Mouse (Mus musculus) embryonic facial prominence, embryonic 15.5 days (tissue): Measurements from ENCODE around the gene Irgq. TPM values are rescaled to one million over a fixed set of nuclear protein-coding genes. Genes with fewer than 3 reads are reported as not detected.
A peak's percentile ranks its signal among the peaks of the same experiment; 100 is the strongest.

Source experiments
- ATAC-seq: fragments of 200-750 bp; cut with Nextera tagmentation; 2 replicates; pipeline ENCODE4 v1.8.0; 2017; ENCODE audit warnings: low read depth, moderate TSS enrichment; ENCODE audit not compliant: insufficient number of reproducible peaks, low FRiP score, low TSS enrichment
- H3K27ac ChIP-seq: fragments of 300-500 bp; sonication (generic); replicated peaks from 2 replicates; pipeline ENCODE4 v1.5.1; 2015; ENCODE audit warnings: mild to moderate bottlenecking, inconsistent platforms
- H3K27me3 ChIP-seq: fragments of 300-500 bp; sonication (generic); 2 replicates; pipeline ENCODE4 v1.6.1; 2015; ENCODE audit warnings: inconsistent platforms
- H3K36me3 ChIP-seq: fragments of 300-500 bp; sonication (generic); 2 replicates; pipeline ENCODE4 v1.6.1; 2015; ENCODE audit warnings: mild to moderate bottlenecking, inconsistent platforms
- H3K4me1 ChIP-seq: fragments of 300-500 bp; sonication (generic); 2 replicates; pipeline ENCODE4 v1.6.1; 2015; ENCODE audit warnings: inconsistent platforms
- H3K4me2 ChIP-seq: fragments of 300-500 bp; sonication (generic); replicated peaks from 2 replicates; pipeline ENCODE4 v1.6.1; 2015; ENCODE audit warnings: mild to moderate bottlenecking, inconsistent platforms
- H3K4me3 ChIP-seq: fragments of 300-500 bp; sonication (generic); replicated peaks from 2 replicates; pipeline ENCODE4 v1.5.1; 2015; ENCODE audit warnings: mild to moderate bottlenecking, inconsistent platforms
- H3K9ac ChIP-seq: fragments of 300-500 bp; sonication (generic); 2 replicates; pipeline ENCODE4 v1.6.1; 2015; ENCODE audit warnings: inconsistent platforms
- H3K9me3 ChIP-seq: fragments of 300-500 bp; sonication (generic); replicated peaks from 2 replicates; pipeline ENCODE4 v1.6.1; 2016; ENCODE audit warnings: inconsistent platforms
- WGBS: fragments of 180-500 bp; shearing (Covaris S2); methylation state at CpG from one replicate; pipeline ENCODE4 v1.1.7; 2015; 5-methylcytosine and 5-hydroxymethylcytosine counted together
- polyA plus RNA-seq: library from polyadenylated mRNA; unstranded; fragments of >200 nt; fragmentation: Nextera tagmentation; extraction: Ambion mirVana; gene quantifications from 2 replicates; pipeline ENCODE4 v1.2.1, GENCODE M21; 2015

The Irgq gene
- polyA plus RNA-seq, 1 experiment from 2014 or later, result 11.2 TPM

DNA sequence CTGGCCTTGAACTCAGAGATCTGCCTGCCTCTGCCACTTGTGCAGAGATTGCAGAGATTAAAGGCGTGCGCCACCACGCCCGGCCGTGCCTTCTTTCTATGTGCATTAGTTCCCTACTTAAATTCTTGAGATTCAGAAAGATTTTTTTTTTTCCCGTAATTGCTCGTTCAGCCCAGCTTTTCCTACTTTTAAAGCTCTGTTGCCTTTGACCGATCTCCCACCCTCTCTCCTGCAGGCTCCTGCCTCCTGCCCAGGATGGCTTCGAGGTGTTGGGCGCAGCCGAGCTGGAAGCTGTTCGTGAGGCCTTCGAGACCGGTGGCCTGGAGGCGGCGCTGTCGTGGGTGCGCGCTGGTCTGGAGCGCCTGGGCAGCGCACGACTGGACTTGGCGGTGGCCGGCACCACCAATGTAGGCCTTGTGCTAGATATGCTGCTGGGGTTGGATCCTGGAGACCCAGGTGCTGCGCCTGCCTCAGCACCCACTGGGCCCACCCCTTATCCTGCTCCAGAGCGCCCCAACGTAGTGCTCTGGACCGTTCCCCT is 2.6 kb downstream of the Irgq start:
- ATAC-seq, result no peak
- no peak overlapping the region for H3K4me2 ChIP-seq
- WGBS, result 76% methylated on average over 28 of the region's 28 CpGs
- H3K4me3 ChIP-seq, result no peak overlapping the region
- peaks cover 38% of the 10 kb centered on the region for H3K36me3 ChIP-seq
- no peak overlapping the region for H3K27ac ChIP-seq
- H3K9ac ChIP-seq, result no peak overlapping the region
- peaks cover 36% of the 10 kb centered on the region for H3K4me1 ChIP-seq
- H3K9me3 ChIP-seq, result no peaks in the 10 kb centered on the region
- H3K27me3 ChIP-seq, result no peaks in the 10 kb centered on the region

DNA sequence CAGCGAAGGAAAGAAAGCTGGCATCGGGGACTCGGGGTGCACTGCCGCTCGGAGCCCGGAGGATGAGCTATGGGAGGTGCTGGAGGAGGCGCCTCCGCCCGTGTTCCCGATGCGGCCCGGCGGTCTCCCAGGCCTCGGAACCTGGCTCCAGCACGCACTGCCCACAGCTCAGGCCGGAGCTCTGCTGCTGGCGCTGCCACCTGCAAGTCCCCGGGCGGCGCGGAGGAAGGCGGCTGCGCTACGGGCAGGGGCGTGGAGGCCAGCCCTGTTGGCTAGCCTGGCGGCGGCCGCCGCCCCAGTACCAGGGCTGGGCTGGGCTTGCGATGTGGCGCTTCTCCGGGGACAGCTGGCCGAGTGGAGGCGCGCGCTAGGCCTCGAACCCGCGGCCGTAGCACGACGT is 3.3 kb downstream of the Irgq start:
- no peaks in the 10 kb centered on the region for H3K27me3 ChIP-seq
- ATAC-seq, result no peak
- 39% methylated on average over 42 of the region's 42 CpGs for WGBS

DNA sequence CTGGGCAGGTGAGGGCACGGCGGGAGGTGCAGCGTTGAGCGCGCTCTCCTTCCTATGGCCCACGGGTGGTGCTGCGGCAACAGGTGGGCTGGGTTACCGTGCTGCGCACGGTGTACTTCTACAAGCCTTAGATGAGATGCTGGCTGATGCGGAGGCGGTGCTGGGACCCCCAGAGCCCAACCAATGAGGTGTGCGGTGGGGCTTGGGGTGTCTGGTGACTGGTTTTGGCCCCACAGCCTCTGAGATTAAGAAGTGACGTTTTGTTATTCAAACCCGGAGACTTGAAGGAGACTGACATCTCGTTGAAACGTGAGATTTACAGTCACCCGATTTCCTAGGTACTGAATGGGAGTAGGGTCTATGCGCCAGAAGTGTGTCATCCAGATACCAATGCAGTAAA is 3.8 kb downstream of the Irgq start:
- no peak overlapping the region for H3K4me3 ChIP-seq
- H3K27me3 ChIP-seq, result no peaks in the 10 kb centered on the region
- no peak overlapping the region for H3K27ac ChIP-seq
- no peaks in the 10 kb centered on the region for H3K9me3 ChIP-seq
- H3K36me3 ChIP-seq, result peaks cover 38% of the 10 kb centered on the region
- no peak overlapping the region for H3K4me2 ChIP-seq
- 45% methylated on average over 19 of the region's 19 CpGs for WGBS
- no peak for ATAC-seq
- H3K4me1 ChIP-seq, result peaks cover 31% of the 10 kb centered on the region
- no peak overlapping the region for H3K9ac ChIP-seq

More for the DNA sequence above, 3.3 kb downstream of the Irgq start:
- Histone ChIP-seq H3K9ac (no peak overlapping the region), H3K36me3 (peaks cover 38% of the 10 kb centered on the region), H3K9me3 (no peaks in the 10 kb centered on the region), H3K27ac (no peak overlapping the region), H3K4me3 (no peak overlapping the region), H3K4me2 (no peak overlapping the region), H3K4me1 (peaks cover 36% of the 10 kb centered on the region)

DNA sequence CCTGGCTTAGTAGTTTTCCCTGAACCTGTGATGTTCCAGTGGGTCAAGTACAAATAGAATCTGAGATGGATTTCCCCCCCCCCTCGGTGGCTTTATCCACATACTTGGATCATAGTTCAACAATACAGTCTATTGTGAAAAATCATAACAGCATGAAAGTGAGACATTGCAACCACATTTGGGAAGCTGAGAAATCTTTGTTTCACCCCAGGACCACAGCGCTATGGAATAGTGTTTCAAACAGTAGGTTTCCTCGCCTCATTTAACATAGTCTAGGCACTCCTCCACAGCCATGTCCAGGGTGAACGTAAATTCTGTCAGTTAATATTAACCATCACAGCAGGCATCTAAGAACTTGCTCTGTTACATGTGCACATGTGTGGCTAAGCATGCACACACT is 6.6 kb downstream of the Irgq start:
- no peaks in the 10 kb centered on the region for H3K27me3 ChIP-seq
- no peak overlapping the region for H3K4me3 ChIP-seq
- no peaks in the 10 kb centered on the region for H3K9me3 ChIP-seq
- H3K9ac ChIP-seq, result no peak overlapping the region
- no peak overlapping the region for H3K4me2 ChIP-seq
- no peak for ATAC-seq
- peaks cover 38% of the 10 kb centered on the region for H3K36me3 ChIP-seq
- H3K4me1 ChIP-seq, result peaks cover 19% of the 10 kb centered on the region
- WGBS, result 85% methylated on average over 4 of the region's 4 CpGs
- H3K27ac ChIP-seq, result no peak overlapping the region

DNA sequence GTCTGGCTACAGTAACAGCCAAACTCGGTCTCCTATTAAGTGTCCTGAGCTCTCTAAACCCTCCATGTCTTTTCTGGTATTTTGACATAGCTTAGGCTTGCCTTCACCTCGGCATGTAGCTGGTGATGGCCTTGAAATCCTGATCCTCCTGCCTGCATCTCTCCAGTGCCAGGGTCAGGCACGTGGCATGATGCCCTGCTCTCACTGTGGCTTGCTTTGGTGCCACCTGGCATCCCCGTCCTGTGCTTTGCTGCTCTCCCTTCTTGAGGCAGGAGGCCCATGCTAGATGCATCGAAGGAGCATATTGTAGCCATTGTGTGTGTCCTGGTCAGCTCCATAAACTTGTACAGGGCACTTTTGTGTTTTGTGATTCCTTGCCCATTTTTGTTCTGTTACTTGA is 7.1 kb downstream of the Irgq start:
- Histone ChIP-seq H3K4me1 (peaks cover 14% of the 10 kb centered on the region), H3K4me2 (no peak overlapping the region), H3K4me3 (no peak overlapping the region), H3K9ac (no peak overlapping the region), H3K27me3 (no peaks in the 10 kb centered on the region), H3K9me3 (no peaks in the 10 kb centered on the region), H3K36me3 (peaks cover 38% of the 10 kb centered on the region), H3K27ac (no peak overlapping the region)
- no peak for ATAC-seq
- 80% methylated on average over 5 of the region's 5 CpGs for WGBS

DNA sequence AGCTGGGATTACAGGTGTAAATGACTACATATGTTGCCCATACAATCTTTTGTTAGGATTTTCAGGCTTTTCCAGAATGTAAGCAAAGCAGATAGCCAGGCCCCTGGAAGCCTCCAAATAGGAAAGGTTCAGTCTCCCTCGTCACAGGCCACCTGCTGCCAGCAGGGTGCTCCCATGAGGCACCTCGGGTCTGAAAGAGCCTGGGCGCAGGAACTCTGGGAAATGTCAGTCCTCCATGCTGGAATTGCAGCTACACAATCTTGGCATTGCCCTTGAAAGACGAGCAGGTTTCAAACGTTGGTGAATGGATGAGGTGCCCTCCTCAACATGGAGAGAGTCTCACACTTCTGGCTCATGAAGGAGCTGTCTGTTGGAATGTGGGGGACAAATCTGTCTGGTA is 7.7 kb downstream of the Irgq start:
- H3K9ac ChIP-seq, result no peak overlapping the region
- no peaks in the 10 kb centered on the region for H3K27me3 ChIP-seq
- H3K4me3 ChIP-seq, result no peak overlapping the region
- no peaks in the 10 kb centered on the region for H3K9me3 ChIP-seq
- H3K4me2 ChIP-seq, result no peak overlapping the region
- 39% methylated on average over 5 of the region's 5 CpGs for WGBS
- H3K4me1 ChIP-seq, result peaks cover 12% of the 10 kb centered on the region
- no peak for ATAC-seq
- H3K27ac ChIP-seq, result no peak overlapping the region
- H3K36me3 ChIP-seq, result peaks cover 34% of the 10 kb centered on the region

DNA sequence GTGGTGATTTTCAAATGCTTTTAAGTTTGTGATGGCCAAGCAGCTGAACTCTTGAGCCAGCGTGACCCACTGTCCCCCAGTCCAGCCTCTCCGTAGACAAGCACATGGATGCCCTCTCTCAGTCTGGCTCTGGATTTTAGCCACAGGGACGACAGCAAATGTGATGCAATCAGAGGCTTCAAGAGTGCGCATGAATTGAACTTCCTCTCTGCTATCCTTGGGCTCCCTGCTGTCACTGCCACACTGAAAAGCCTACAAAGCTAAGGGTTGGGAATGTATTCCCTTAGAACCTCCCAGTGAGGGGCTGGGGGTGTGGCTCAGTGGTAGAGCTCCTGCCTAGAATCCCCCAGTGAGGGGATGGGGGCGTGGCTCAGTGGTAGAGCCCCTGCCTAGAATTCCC is 8.2 kb downstream of the Irgq start:
- 80% methylated on average over 5 of the region's 5 CpGs for WGBS
- peaks cover 7% of the 10 kb centered on the region for H3K4me1 ChIP-seq
- no peaks in the 10 kb centered on the region for H3K27me3 ChIP-seq
- H3K27ac ChIP-seq, result no peak overlapping the region
- no peak overlapping the region for H3K9ac ChIP-seq
- H3K4me2 ChIP-seq, result no peak overlapping the region
- H3K36me3 ChIP-seq, result peaks cover 29% of the 10 kb centered on the region
- no peak for ATAC-seq
- H3K4me3 ChIP-seq, result no peak overlapping the region
- no peaks in the 10 kb centered on the region for H3K9me3 ChIP-seq

DNA sequence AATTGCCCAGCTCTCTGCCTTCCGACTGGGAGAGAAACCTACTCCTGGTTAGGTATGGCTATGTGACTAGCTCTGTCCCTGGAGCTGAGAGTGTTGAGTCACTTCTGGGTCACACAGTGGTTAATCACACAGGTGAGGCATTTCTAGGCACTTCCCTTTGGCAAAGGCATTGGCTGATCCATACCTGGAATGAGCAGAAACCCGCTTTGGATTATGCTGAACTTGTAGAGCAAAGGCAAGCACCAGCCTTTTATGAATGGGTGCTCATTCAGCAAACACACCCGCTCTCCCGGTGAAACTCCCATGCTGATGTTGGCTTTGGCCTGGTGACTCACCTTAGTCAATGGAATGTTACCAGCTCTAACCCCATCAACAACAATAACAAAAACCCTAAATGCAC is 9.2 kb downstream of the Irgq start:
- 85% methylated on average over 4 of the region's 4 CpGs for WGBS
- Histone ChIP-seq H3K27me3 (no peaks in the 10 kb centered on the region), H3K4me3 (no peak overlapping the region), H3K9me3 (no peaks in the 10 kb centered on the region), H3K4me2 (no peak overlapping the region), H3K27ac (no peak overlapping the region), H3K36me3 (peaks cover 19% of the 10 kb centered on the region), H3K4me1 (no peaks in the 10 kb centered on the region), H3K9ac (no peak overlapping the region)
- ATAC-seq, result no peak

DNA sequence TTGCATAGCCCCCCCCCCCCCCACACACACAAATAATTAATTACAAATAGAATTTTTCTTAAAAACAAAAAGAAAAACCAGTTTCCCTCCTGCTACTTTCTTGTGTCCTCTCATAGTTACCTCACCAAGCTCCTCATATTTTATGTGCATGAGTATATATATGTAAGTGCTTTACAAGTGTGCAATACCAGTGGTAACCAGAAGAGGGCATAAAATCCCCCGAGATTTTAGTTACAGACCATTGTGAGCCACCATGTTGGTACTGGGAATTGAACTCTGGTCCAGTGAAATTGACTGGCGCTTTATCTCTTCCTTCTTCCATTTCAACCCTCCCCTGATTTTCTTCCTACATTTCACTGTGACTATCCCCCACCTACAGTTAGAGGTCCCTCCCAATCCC is 14.0 kb downstream of the Irgq start:
- H3K27ac ChIP-seq, result no peak overlapping the region
- no peaks in the 10 kb centered on the region for H3K9me3 ChIP-seq
- H3K27me3 ChIP-seq, result no peaks in the 10 kb centered on the region
- H3K36me3 ChIP-seq, result peaks cover 9% of the 10 kb centered on the region; the same call in 1 of the 2 replicates
- no peak overlapping the region for H3K4me2 ChIP-seq
- H3K4me1 ChIP-seq, result peaks cover 13% of the 10 kb centered on the region
- H3K4me3 ChIP-seq, result no peak overlapping the region
- no peak overlapping the region for H3K9ac ChIP-seq
- WGBS, result 88% methylated on average over 2 of the region's 2 CpGs
- no peak for ATAC-seq

DNA sequence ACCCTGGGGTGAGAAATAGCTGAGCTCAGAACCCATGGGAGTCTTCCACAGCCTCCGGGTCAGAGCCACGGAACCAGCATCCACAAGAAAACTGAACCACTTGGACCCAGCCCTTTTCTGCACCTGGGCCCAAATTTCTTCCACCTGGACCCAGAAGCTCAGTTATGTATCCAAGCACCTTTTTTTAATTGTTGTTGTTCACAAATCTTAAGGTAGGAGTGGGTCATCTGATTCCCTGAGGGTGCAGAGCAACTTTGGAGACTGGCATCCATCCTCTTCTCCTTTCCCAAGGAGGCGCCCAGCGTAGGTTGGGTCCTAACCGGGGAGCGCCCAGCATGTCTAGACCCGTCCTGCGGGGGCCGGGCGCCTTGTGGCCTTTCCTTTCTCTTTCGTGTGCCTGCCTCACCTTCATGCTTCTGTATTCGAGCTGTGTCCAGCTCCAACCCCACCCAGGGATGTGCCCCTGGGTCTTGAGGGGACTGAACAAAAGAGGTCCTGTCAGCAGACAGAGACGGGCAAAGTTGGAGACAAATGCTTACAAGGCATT is 15.7 kb downstream of the Irgq start, which contains the start of the genes Pinlyp and Xrcc1:
Gene Pinlyp (minus strand): TSS at position 51 of the 547 bp plus-strand sequence.
Gene Xrcc1 (plus strand): TSS at position 222 of the 547 bp plus-strand sequence.
- peak within 1 kb of the TSS; percentile 82 for H3K4me3 ChIP-seq
- no peak for ATAC-seq
- H3K9me3 ChIP-seq, result no peaks in the 10 kb centered on the region
- peak within 1 kb of the TSS; percentile 75 for H3K4me2 ChIP-seq
- peaks cover 21% of the 10 kb centered on the region; the same call in 1 of the 2 replicates for H3K36me3 ChIP-seq
- peak within 1 kb of the TSS; percentile 87 for H3K9ac ChIP-seq
- peak within 1 kb of the TSS; percentile 84 for H3K27ac ChIP-seq
- peaks cover 13% of the 10 kb centered on the region for H3K4me1 ChIP-seq
- WGBS, result 23% methylated on average over 13 of the region's 13 CpGs
- no peaks in the 10 kb centered on the region for H3K27me3 ChIP-seq

DNA sequence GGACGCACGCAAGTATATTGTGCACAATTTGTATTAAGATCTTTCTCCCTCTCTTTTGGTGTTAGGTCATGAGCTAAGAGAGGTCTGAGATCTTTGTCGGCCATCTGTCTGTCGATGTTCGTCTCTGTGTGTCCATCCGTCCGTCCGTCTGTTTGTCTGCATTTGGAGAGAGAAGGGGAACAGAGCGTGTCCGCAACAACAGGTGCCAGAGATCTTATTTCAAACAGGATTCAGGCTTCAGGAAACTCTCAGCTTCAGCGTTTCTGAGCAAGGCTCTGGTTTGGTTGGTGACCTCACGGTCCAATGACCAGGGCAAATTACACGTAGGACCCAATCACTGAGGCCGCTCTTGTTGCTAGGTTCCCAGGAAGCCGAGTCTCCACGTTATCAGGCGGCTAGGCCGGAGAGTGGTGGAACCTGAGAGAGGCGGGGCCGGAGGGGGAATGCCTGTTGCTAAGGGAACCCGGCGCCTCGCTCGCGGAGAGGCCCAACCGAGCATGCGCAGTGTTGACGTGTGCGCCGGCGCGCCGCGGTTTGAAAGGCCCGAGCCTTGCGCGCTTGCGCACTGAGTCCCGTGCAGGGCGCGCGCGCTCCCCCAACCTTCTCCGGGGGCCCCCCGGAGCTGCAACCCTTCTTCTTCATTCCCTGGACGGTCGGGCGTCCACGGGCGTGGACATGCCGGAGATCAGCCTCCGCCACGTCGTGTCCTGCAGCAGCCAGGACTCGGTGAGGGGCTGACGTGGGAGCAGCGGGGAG is 16.3 kb downstream of the Irgq start:
- peak; percentile 97 for ATAC-seq
- Histone ChIP-seq H3K4me2 (peak overlapping the region; percentile 75), H3K27me3 (no peaks in the 10 kb centered on the region), H3K9me3 (no peaks in the 10 kb centered on the region), H3K4me1 (peaks cover 13% of the 10 kb centered on the region), H3K4me3 (peak overlapping the region; percentile 82), H3K36me3 (peaks cover 25% of the 10 kb centered on the region), H3K9ac (peak overlapping the region; percentile 87), H3K27ac (peak overlapping the region; percentile 84)
- WGBS, result under 1% methylated on average over 57 of the region's 57 CpGs
